Mouse (Mus musculus): ENCODE data around the gene Gpx8.
A peak's percentile ranks its signal among the peaks of the same experiment; 100 is the strongest.

Gpx8 gene

GRCm38 (mm10) chr13:113046211-113046883, at the start of gene Gpx8:
Gene Gpx8, minus strand, starts transcription at chr13:113046410.
- peak; percentile 55 for DNase-seq (ENCODE audit: low read depth)

GRCm38 (mm10) chr13:113094618-113095017, 48.4 kb upstream of the Gpx8 start:
- DNase-seq (ENCODE audit: low read depth), result no peak

GRCm38 (mm10) chr13:113090489-113090888, 44.3 kb upstream of the Gpx8 start:
- no peak for DNase-seq (ENCODE audit: low read depth)

- DNase-seq (ENCODE audit: low read depth), result no peak
These were observed 41.2 kb upstream of the Gpx8 start for GRCm38 (mm10) chr13:113087226-113088017.

- no peak for DNase-seq (ENCODE audit: low read depth)
These were observed 38.5 kb upstream of the Gpx8 start for GRCm38 (mm10) chr13:113084732-113085131.

GRCm38 (mm10) chr13:113082101-113082500, 35.9 kb upstream of the Gpx8 start:
- no peak for DNase-seq (ENCODE audit: low read depth)

GRCm38 (mm10) chr13:113079021-113079420, 32.8 kb upstream of the Gpx8 start:
- DNase-seq (ENCODE audit: low read depth), result no peak

- no peak for DNase-seq (ENCODE audit: low read depth)
These were observed 18.3 kb upstream of the Gpx8 start for GRCm38 (mm10) chr13:113064542-113064941.

- no peak for DNase-seq (ENCODE audit: low read depth)
These were observed 15.5 kb upstream of the Gpx8 start for GRCm38 (mm10) chr13:113061746-113062145.

- DNase-seq (ENCODE audit: low read depth), result no peak
These were observed 9.6 kb upstream of the Gpx8 start for GRCm38 (mm10) chr13:113055826-113056225.

- DNase-seq (ENCODE audit: low read depth), result no peak
These were observed 8.0 kb upstream of the Gpx8 start for GRCm38 (mm10) chr13:113054230-113054629.

- DNase-seq (ENCODE audit: low read depth), result no peak
These were observed 1.4 kb upstream of the Gpx8 start for GRCm38 (mm10) chr13:113047647-113048046.

GRCm38 (mm10) chr13:113047018-113047417, 808 bp upstream of the Gpx8 start:
- no peak for DNase-seq (ENCODE audit: low read depth)

GRCm38 (mm10) chr13:113045458-113046110, 626 bp downstream of the Gpx8 start:
- no peak for DNase-seq (ENCODE audit: low read depth)

- DNase-seq (ENCODE audit: low read depth), result no peak
These were observed 1.3 kb downstream of the Gpx8 start for GRCm38 (mm10) chr13:113044876-113045275.

GRCm38 (mm10) chr13:113035852-113036251, 10.4 kb downstream of the Gpx8 start:
- DNase-seq (ENCODE audit: low read depth), result peak; percentile 93

- peak; percentile 87 for DNase-seq (ENCODE audit: low read depth)
These were observed 11.2 kb downstream of the Gpx8 start, which contains the start of gene Cdc20b for GRCm38 (mm10) chr13:113034950-113035421. Gene Cdc20b, plus strand, starts transcription at chr13:113035111.

GRCm38 (mm10) chr13:113034271-113034886, 11.8 kb downstream of the Gpx8 start:
- peak; percentile 24 for DNase-seq (ENCODE audit: low read depth)

- DNase-seq (ENCODE audit: low read depth), result no peak
These were observed 13.4 kb downstream of the Gpx8 start for GRCm38 (mm10) chr13:113032831-113033230.

GRCm38 (mm10) chr13:113031792-113032571, 14.2 kb downstream of the Gpx8 start:
- peak; percentile 85 for DNase-seq (ENCODE audit: low read depth)

GRCm38 (mm10) chr13:113031351-113031750, 14.9 kb downstream of the Gpx8 start:
- no peak for DNase-seq (ENCODE audit: low read depth)

Measured in naive thymus-derived CD4-positive, alpha-beta T cell, adult 2 months (primary cell).